Mouse (Mus musculus) lung, adult 2 months (tissue): Measurements from ENCODE around the gene Nrxn3.

ENCODE experiments used
- CTCF ChIP-seq: fragments of 200-500 bp; IDR thresholded peaks from 2 replicates; pipeline ENCODE4 v1.5.1; 2011; ENCODE audit warnings: mild to moderate bottlenecking, low read length, control low read depth; ENCODE audit not compliant: insufficient read depth
- POLR2A ChIP-seq: fragments of 200-500 bp; IDR thresholded peaks from 2 replicates; pipeline ENCODE4 v1.6.1; 2011; ENCODE audit warnings: low read depth, mild to moderate bottlenecking, control low read depth, low read length, borderline replicate concordance; ENCODE audit errors: extremely low read depth

- no peak for TF ChIP-seq CTCF
- TF ChIP-seq POLR2A: no peak
Measured at GRCm38 (mm10) chr12:90183021-90183420, 1460.3 kb downstream of the Nrxn3 start.
